Mouse (Mus musculus) brain, adult 2 months (tissue): ENCODE measurements around the gene Gstp2.

Source experiments
- DNase-seq: peaks from one replicate; pipeline ENCODE4 v3.0.0; 2011; ENCODE audit warnings: low read depth, low spot score

Gstp2 gene

DNA sequence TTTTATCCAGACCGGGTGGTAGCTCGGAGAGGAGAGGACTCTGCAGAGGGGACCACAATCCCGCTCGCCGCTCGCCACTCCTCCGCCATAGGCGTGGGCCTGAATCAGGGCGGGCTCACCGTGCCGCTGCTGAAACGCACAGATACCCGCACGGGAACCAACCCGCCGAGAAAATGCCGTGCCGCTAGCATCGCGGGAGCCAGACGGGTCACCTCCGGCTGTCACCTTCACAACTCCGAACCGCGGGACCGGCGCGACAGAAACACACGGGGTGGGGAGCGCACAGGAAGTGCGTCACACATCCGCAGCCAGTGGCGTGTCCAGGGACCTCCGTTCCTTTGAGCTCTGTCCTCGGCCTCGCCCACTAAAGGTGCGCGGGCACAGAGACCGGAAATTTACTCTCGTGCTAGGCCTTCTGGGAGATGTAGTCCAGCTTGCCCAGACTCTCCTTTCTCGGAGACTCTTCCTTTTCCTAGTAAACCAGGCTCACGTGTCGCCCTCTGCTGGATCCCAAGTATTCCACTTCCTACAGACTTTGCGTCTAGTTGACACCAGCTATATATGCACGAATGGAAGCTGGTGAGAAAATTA, 33.3 kb downstream of the Gstp2 start, which contains the start of gene Ndufv1:
Gene Ndufv1 (minus strand): TSS at position 375 of the 591 bp plus-strand sequence.
- peak; percentile 100 for DNase-seq

DNA sequence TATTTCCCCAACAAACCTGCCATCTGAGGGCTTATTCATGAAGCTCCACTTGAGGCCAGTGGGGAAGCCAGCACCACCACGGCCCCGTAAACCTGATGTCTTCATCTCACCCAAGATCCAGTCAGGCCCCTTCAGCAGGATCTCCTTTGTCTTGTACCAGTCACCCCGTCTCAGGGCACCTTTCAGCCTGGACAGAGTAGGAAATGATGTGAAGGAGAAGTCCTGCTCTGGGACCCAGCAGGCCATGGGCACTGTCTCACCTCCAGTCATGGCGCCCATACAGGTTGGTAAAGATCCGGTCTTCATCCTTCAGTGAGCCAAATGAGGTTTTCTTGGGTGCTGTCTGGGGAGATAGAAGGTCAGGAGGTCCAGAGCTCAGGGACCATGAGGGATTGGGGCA, 34.7 kb downstream of the Gstp2 start:
- no peak for DNase-seq

DNA sequence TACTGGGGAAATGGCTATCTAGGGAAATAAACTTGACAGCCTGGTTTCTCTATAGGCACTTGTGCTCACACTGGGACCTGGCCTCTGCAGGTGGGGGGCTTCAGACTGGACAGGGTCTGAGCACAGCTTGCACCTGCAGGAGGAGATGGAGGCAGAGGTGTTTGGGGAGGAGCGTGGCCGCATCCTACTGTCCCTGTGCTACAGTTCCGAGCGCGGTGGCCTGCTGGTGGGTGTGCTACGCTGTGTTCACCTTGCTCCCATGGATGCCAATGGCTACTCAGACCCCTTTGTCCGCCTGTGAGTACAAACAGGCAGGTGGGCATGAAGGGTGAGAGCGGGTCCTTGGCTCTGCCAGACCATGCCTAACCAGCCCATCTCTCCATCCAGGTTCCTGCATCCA, 39.9 kb downstream of the Gstp2 start:
- DNase-seq = no peak

DNA sequence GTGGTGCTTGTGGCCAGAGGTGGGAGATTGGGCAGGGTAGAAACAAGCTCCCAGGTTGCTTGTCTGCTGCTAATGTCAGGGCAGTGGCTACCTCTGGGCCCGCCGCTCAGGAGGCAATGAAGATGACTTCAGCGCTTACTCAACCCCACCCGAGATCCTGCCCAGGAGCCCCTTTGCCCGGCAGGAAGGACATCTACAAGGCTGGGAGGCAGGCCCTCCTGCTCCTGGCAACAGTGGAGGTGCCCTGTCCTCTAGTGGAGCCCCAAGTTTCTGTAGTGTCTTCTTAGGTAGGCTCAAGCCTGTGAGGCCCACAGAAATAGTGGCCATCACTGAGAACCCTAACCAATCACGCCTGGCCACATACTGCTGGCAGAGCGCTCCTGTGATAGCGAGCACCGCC, 40.7 kb downstream of the Gstp2 start:
- no peak for DNase-seq

DNA sequence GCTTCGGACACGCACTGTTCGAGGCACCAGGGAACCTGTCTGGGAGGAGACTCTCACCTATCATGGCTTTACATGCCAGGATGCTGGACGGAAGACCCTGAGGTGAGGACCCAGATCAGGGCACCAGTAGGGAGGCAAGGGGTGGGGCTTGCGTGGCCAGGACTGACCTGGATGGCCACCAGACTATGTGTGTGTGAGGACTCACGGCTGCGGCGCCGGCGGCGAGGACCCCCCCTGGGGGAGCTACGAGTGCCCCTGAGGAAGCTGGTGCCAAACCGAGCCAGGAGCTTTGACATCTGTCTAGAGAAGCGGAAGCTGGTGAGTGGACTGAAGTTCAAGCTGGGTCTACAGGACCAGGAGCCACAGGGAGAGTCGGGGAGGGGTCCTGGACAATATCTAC, 41.5 kb downstream of the Gstp2 start:
- DNase-seq = no peak

DNA sequence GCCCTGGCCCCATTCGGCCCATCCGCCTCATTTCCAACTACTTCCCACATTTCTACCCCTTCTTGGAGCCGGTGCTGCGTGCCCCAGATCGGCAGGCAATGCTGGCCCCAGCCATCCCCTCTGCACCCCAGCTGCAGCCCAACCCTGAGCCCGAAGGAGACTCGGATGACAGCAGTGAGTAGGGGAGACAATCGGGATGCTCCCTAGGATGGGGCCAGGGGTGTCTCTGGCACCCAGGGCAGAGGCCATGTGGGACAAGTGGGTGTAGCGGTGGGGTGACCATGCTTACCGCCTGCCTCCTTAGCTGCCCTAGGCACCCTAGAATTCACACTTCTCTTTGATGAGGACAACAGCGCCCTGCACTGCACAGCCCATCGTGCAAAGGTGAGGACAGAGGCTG, 42.2 kb downstream of the Gstp2 start:
- no peak for DNase-seq

DNA sequence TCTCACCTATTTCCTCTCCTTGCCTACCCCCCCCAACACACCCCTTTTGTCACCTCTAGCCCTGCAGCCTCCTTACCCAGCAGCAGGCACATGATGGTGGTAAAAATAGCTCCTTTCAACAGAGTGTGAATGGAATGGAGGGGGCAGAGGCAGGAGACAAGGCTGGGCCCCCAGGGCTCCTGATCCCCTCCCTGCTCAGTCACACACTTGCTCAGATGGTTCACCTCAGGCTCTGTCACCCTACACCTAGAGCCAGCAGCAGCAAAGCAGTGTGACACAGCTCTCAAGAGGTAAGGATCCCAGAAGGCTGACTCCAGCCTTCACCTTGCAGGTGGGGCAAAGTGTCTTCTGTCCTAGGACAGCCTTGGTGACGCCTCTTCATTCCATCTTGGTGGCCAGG, 42.7 kb downstream of the Gstp2 start, which contains the start of gene Doc2g:
Gene Doc2g (plus strand): TSS at position 202 of the 400 bp plus-strand sequence.
- DNase-seq = peak; percentile 44

DNA sequence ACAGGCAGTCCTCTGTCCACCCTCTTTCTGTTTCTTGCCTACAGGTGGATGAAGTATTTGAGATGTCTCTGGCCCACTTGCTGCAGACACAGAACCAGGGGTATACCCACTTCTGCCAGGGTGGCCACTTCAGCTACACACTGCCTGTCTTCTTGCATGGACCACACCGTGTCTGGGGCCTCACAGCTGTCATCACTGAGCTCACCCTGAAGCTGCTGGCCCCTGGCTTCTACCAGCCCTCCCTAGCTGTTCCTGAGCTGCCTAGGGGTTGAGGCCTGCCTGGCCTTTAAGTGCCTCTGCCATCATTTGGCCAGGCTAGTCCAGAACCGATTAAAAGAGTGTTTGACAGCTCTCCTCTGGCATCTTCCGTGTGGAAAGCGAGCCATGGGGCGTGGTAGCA, 44.1 kb downstream of the Gstp2 start:
- DNase-seq = no peak

DNA sequence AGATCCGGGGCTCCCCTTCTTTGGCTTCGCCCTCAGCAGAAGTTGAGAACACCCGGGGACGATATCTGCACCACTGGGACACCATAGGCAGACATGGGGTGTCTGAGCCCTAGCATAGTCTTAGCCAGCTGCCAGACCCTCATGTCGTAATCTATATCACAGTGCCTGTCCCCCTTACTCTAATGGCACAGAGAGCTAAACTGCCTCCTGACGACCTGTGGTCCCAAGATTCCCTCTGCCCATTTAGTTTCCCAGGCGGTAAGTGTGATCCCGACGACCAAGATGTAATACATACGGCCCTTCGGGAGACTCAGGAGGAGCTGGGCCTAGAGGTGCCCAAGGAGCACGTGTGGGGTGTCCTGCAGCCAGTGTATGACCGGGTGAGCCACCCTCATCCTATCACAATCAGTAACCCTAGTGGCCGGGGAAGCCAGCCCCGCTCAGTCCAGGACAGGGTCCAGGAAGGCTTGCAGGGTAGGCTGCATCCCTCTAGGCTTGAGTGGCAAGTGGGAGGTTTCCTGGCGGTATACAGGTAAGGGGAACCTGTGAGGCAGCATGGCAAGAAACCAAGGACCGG, 44.8 kb downstream of the Gstp2 start:
- DNase-seq = no peak

DNA sequence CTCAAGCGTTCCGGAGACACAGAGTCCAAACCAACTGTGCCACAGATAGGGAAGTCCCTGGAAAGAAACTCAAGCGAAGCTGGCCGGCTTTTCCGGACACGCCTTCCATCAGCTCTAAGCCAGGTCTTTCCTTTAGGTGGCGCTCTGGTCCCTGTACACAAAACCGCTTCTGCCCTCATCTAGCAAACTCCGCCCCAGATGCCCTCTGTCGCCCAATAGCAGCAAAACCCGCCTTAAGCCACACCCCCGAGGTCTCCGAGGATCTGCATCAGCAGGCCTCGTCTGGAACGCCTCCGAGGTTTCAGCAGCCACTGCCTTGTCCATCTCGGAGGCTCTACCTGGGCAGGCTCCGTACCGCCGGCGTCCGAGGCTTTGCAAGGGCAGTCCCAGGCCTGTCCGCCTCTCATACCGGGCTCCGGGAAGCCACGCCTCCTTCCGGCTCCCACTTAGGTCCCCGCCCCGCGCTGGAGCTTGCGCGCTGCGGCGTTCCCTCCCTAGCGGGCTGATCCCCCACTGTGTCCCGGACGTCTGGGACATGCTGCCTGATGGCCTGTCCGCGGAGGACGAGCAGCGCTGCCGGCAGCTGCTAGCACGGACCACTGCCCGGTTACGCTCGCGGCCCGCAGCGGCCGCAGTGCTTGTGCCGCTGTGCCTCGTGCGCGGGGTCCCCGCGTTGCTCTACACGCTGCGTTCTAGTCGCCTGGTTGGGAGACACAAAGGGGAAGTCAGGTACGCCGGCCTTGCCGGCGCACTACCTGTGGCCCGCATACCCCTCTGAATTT, 45.5 kb downstream of the Gstp2 start, which contains the start of the genes Nudt8 and Gm49405:
Gene Nudt8 (plus strand): TSS at position 462 of the 782 bp plus-strand sequence.
Gene Gm49405 (plus strand): TSS at position 508 of the 782 bp plus-strand sequence.
- DNase-seq = peak; percentile 99

DNA sequence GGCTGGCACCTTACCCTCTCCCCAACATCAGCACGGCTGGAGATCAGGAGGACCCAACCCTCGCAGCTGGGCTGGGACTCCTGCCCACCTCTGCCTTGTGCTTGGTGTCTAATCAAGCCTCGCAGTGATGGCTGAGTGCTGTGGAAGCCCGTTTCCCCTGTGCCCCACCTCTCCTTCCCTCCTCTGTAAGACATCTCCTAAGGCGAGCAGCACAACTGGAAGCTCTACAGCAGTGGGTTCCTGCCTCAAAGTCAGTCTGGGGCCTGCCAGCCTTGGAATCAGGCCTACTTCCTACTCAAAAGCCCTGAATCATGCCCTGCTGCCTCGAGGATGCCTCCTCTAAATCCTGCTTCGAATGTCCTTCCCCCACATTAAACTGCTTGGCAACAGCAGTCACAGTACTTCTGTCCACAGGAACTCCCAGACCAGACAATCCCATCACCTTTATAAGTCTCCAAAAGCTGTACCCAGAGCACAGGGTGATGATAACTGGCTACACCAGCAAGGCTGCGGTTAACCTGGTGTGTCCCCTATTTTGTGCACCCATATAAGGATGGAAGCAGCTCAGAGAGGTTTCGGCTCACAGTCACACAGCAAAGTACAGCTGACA, 46.6 kb downstream of the Gstp2 start:
- DNase-seq = peak; percentile 20

DNA sequence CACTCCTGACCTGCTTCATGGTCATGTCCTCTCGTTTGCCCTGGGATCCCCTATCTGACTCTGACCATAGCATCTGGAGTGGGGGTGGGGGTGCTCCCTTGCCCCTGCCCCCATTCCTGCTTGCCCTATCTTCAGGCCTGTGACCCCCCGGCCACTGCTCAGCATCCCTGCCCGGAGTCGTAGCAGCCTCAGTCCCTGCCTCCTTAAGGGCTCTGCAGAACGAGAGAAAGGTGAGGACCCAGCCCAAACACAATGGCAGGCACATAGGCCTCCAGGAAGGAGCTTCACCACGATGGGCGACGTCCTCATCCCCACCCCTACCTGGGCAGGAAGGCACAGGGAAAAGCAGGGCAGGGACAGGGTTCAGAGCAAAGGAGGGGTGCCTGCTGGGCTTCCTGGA, 47.5 kb downstream of the Gstp2 start:
- no peak for DNase-seq

DNA sequence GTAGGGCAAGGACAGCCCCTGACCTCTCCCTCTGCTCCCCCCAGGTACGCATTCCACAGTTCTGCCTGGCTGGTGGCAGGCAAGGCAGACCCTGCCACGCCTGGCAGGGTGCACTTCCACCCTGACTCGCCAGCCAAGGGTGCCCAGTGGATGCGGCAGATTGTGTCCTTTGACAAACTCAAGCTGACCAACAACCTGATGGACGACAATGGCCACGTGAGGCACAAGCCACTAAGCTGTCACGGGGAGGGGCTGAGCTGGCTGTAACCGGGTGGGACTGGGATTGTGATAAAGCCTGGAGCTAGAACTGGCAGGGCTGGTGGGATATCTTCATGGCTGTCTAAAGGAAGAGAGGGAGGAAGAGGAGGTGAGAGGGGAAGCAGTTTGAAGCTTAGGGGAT, 48.6 kb downstream of the Gstp2 start:
- DNase-seq = no peak

DNA sequence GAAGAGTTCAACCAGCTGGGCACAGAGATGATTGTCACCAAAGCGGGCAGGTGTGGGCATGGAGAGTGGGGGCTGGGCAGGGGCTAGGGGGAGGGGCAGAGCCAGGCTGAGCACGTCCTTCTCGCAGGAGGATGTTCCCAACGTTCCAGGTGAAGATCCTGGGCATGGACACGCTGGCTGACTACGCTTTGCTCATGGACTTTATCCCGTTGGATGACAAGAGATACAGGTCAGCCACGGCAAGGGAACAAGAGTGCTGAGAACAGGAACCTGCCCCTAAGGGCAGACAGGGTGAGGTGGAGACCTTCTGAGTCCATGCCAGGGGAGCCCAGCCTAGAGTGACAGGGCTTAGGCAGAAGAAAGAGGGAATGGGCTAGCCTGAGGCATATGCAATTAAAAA, 49.1 kb downstream of the Gstp2 start:
- no peak for DNase-seq

DNA sequence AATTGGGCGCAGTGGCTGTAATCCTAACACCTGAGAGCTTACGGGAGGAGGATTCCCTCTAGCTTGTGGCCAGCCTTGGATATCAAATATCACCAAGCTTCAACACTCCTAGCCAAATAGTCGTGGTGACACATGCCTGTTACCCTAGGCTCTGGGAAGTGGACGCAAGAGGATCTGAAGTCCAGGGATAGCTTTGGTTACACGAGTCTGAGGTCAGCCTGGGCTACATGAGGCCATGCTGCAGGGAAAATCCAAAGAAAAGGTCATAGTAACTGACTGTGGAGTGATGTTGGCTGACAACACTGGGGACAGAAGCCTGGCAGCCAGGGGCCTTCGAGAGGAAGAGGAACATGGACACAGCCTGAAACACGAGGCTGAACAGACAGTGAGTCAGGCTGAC, 49.7 kb downstream of the Gstp2 start:
- no peak for DNase-seq

DNA sequence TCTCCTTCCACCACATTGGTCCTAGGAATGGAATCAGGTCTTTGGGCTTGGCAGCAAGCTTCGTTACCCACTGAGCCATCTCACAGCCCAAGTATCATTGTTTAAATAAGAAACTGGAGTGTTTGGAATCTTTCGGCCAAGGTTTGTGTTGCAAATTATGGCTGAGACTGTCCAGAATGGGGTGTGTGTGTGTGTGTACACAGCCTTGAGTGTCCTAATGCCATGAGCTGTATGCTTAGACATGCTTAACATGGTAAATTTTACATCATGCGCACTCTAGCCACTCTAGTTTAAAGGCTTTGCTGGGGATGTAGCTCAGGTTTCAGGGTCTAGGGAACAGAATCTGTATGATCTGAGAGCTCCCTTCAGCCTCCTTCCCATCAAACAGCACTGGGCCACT, 50.3 kb downstream of the Gstp2 start:
- DNase-seq = no peak

DNA sequence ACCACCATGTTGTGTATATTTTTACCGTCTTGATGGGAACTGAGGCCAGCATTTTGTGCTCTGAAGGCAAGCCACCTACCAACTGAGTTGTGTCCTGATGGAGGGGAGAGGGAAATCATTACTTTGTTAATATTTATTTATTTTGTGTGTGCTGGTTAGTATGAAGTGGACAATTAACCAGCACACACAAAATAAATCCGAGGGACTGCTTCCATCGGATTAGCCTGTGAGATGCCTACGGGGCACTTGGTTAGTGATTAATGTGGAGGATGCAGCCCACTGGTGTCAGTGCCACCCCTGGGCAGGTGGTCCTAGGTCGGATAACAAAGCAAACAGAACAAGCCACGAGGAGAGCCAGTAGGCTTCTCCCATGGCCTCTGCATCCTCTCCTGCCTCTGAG, 50.9 kb downstream of the Gstp2 start:
- DNase-seq = no peak

DNA sequence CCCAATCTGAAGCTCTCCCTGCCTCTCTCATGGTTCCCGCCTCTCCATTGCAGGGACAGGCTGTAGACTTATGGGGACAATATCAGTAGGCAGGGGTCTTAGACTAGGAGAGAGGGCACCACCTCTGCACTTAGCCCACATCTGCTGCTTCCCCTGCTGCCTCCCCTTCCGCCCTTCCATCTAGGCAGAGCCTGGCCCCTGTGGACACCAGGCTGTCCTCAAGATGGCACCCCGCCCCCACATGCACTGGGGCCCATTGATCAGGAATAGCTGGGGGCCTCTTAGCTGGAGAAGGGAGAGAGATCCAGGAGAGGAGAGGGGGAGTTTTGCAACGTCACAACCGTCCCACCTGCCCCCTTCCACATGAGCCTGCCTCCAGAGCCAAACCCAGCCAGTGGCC, 53.4 kb downstream of the Gstp2 start, which contains the start of gene Tbx10:
Gene Tbx10 (plus strand): TSS at position 337 of the 400 bp plus-strand sequence.
- no peak for DNase-seq

DNA sequence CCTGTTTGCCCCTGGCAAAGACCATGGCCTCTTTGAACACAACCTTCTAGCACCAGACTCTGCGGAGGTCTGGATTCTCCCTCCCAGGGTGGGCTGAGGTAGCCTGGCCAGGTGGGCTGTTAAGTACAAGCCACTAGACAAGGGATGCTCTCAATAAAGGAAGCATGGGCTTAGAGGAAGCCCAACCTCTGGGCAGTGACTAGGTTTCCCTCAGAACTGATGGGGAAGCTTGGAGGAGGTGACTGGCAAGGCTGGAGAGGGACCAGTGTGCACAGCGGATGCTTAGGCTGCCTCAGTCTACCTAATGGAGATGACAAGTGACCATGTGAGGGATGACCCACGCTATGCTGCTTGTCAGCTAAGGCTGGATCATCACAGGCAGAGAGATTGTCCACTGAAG, 53.9 kb downstream of the Gstp2 start:
- no peak for DNase-seq

DNA sequence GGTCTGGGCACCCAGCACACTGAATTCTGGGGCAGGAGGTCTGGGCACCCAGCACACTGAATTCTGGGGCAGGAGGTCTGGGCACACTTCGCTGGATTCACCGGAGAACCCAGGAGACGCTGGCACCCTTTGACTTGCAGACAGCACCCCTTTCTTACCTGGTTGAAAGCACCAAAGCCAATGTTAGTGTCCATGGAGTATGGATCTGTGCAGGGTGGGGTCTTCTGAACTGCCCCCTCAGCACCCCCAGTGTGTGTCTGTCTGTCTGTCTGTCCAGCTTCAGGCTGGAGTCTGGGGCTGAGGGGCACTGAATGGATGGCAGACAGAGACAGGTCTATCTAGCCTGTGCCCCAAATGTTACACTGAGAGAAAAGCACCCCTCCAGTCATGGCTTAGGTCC, 54.3 kb downstream of the Gstp2 start:
- DNase-seq = no peak

DNA sequence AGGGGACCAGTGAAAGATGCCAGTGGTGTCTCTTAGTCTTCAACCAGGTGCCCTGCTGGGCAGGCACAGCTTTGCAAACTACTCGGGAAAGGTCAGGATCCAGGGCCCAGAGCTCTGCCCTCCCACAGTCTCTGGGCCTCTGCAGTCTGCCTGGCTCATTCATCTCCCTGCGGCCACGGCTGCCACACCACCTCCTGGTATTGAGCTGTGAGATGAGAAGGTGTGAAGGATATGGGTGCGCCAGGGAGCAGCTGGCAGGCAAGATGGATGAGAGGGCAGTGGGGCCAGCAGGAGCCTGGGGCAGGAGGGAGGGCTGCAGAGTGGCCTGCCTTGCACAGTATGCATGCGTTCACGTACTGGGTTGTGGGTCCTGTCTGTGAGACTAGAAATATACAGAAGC, 55.0 kb downstream of the Gstp2 start:
- no peak for DNase-seq
